Mouse (Mus musculus): Measurements from ENCODE around the gene Pou6f2. TPM values are rescaled to one million over a fixed set of nuclear protein-coding genes. Genes with fewer than 3 reads are reported as not detected.

Gene Pou6f2
- total RNA-seq, 1 experiment = 0.09 TPM

DNA sequence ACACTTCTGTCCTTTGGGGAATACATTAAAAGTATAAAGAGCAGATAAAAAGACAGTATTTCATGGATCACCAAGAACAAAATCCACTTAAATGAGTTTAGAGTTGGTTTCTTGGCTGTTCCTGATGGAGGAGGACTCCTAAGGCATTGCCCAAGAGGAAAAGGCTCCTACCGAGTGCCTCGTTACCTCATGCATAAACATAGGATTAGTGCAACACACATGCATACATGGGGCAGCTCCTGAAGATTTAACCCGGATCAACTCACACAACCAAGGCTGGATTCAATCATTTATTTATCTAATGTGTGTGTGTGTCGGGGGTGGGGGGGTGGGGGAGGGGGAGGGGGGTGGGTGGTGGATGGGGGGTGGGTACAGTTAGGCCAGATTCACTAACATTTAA lies 269.4 kb downstream of the Pou6f2 start:
- no peak overlapping the region for H3K9ac ChIP-seq (ENCODE audit: insufficient read depth, low read depth, low read length, poor library complexity, severe bottlenecking)
- no peaks in the 10 kb centered on the region for H3K9me3 ChIP-seq (ENCODE audit: control insufficient read depth, insufficient read depth, low read depth, low read length)
- in situ Hi-C loops (cut with MboI; ENCODE audit: low sequenced_read_pairs in 2 of 2, unreplicated experiment in 2 of 2) = no loop called here
- no peaks in the 10 kb centered on the region for H3K36me3 ChIP-seq (ENCODE audit: control insufficient read depth, insufficient read depth, low read length, poor library complexity, severe bottlenecking)
- H3K4me3 ChIP-seq (ENCODE audit: insufficient read depth in 1 of 2, low read depth in 1 of 2, low read length in 2 of 2, poor library complexity in 1 of 2, severe bottlenecking in 1 of 2) = no peak overlapping the region
- H3K4me1 ChIP-seq (ENCODE audit: control insufficient read depth in 2 of 2, insufficient read depth in 2 of 2, low read length in 2 of 2, poor library complexity in 1 of 2) = peaks cover 0 to 1% of the 10 kb centered on the region in 2 experiments; a peak in 1 of 4 replicates
- TF ChIP-seq HCFC1 (IDR thresholded peaks at IDR 0.05; ENCODE audit: borderline replicate concordance, insufficient read depth, low read length) = no peak
- no peak for TF ChIP-seq ZNF384 (IDR thresholded peaks at IDR 0.05; ENCODE audit: low read depth, low read length)
- TF ChIP-seq MAFK (IDR thresholded peaks at IDR 0.05; ENCODE audit: insufficient read depth, low read depth, low read length) = no peak
- H3K27ac ChIP-seq (ENCODE audit: insufficient read depth, low read depth, low read length, poor library complexity, severe bottlenecking) = no peak overlapping the region
- no peak for DNase-seq (ENCODE audit: low read depth, low spot score)

- no peak overlapping the region for H3K27ac ChIP-seq (ENCODE audit: insufficient read depth, low read depth, low read length, poor library complexity, severe bottlenecking)
- in situ Hi-C loops (cut with MboI; ENCODE audit: low sequenced_read_pairs in 2 of 2, unreplicated experiment in 2 of 2) = no loop called here
- no peak overlapping the region for H3K4me3 ChIP-seq (ENCODE audit: insufficient read depth in 1 of 2, low read depth in 1 of 2, low read length in 2 of 2, poor library complexity in 1 of 2, severe bottlenecking in 1 of 2)
- TF ChIP-seq MAFK (IDR thresholded peaks at IDR 0.05; ENCODE audit: insufficient read depth, low read depth, low read length) (no peak), ZC3H11A (IDR thresholded peaks at IDR 0.05; ENCODE audit: borderline replicate concordance, low read depth, low read length) (no peak), HCFC1 (IDR thresholded peaks at IDR 0.05; ENCODE audit: borderline replicate concordance, insufficient read depth, low read length) (no peak), ZNF384 (IDR thresholded peaks at IDR 0.05; ENCODE audit: low read depth, low read length) (no peak), CHD2 (IDR thresholded peaks at IDR 0.05; ENCODE audit: low read depth, low read length) (no peak)
- no peak overlapping the region for H3K9ac ChIP-seq (ENCODE audit: insufficient read depth, low read depth, low read length, poor library complexity, severe bottlenecking)
- H3K4me1 ChIP-seq (ENCODE audit: control insufficient read depth in 2 of 2, insufficient read depth in 2 of 2, low read length in 2 of 2, poor library complexity in 1 of 2) = peaks cover 0 to 1% of the 10 kb centered on the region in 2 experiments; a peak in 1 of 4 replicates
- H3K36me3 ChIP-seq (ENCODE audit: control insufficient read depth, insufficient read depth, low read length, poor library complexity, severe bottlenecking) = no peaks in the 10 kb centered on the region
- no peak for DNase-seq (ENCODE audit: low read depth, low spot score)
- no peaks in the 10 kb centered on the region for H3K9me3 ChIP-seq (ENCODE audit: control insufficient read depth, insufficient read depth, low read depth, low read length)
Observed at GRCm38 (mm10) chr13:18126111-18126510, 271.4 kb downstream of the Pou6f2 start.

DNA sequence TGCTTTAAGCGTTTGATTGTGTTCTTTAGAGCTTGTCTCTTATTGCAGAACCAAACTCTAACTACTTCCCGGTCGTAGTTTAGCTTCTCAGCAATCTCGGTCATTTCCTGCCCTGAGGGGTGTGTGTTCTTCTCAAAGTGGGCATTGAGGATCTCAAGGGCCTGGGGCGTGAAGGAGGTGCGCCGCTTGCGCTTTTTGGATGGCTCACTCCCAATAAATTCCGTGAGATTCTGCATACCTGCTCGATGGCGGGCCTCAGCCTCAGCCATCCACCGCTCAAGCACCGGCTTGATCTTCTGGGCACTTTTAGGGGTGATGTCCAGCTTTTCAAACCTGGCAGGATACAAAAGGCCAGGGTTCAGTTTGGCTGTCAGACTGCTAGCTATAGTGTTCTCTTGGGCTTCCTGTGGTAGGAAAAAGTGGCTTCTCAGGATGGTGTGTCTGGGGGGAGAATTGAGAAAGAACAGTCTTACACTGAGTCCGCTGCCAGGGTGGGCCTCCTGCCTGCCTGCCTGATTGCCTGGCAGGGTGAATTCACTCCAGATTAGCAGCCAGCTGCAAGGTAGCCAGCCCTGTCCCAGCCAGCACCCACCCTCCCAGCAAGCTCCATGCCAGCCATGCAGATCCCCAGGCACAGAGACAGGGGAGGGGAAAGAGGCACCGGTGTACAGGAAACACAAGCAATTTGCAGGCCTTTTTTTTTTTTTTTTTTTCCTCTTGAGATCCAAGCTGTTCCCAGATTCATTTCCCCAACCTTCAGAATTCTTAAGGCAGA lies 272.1 kb downstream of the Pou6f2 start:
- no peak overlapping the region for H3K27ac ChIP-seq (ENCODE audit: insufficient read depth, low read depth, low read length, poor library complexity, severe bottlenecking)
- H3K4me1 ChIP-seq (ENCODE audit: control insufficient read depth in 2 of 2, insufficient read depth in 2 of 2, low read length in 2 of 2, poor library complexity in 1 of 2) = peaks cover 0 to 1% of the 10 kb centered on the region in 2 experiments; a peak in 1 of 4 replicates
- H3K4me3 ChIP-seq (ENCODE audit: insufficient read depth in 1 of 2, low read depth in 1 of 2, low read length in 2 of 2, poor library complexity in 1 of 2, severe bottlenecking in 1 of 2) = no peak overlapping the region
- H3K9ac ChIP-seq (ENCODE audit: insufficient read depth, low read depth, low read length, poor library complexity, severe bottlenecking) = no peak overlapping the region
- H3K9me3 ChIP-seq (ENCODE audit: control insufficient read depth, insufficient read depth, low read depth, low read length) = no peaks in the 10 kb centered on the region
- H3K36me3 ChIP-seq (ENCODE audit: control insufficient read depth, insufficient read depth, low read length, poor library complexity, severe bottlenecking) = no peaks in the 10 kb centered on the region
- peak; percentile 30 for DNase-seq (ENCODE audit: low read depth, low spot score)
- TF ChIP-seq MAFK (IDR thresholded peaks at IDR 0.05; ENCODE audit: insufficient read depth, low read depth, low read length) (no peak), HCFC1 (IDR thresholded peaks at IDR 0.05; ENCODE audit: borderline replicate concordance, insufficient read depth, low read length) (no peak), ZC3H11A (IDR thresholded peaks at IDR 0.05; ENCODE audit: borderline replicate concordance, low read depth, low read length) (no peak), CHD2 (IDR thresholded peaks at IDR 0.05; ENCODE audit: low read depth, low read length) (no peak), ZNF384 (IDR thresholded peaks at IDR 0.05; ENCODE audit: low read depth, low read length) (no peak)
- in situ Hi-C loops (cut with MboI; ENCODE audit: low sequenced_read_pairs in 2 of 2, unreplicated experiment in 2 of 2) = no loop called here

DNA sequence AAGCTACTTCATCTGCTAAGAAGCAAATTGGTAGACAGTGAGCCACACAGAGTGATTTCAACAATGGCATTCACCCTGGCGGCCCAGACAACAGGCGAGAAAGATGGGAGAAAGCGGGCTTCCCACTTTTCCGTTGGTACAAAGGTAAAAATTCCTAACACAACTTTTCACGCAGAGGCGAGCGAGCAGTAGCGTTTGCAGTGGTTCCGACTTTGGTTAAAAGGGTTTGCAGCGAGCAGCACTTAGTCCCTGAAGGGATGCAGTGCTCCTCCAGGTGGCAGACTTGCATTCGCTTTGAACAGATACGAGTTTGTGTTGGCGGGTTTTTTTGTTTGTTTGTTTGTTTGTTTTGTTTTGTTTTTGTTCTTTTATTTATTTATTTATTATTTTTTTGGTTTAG lies 273.1 kb downstream of the Pou6f2 start:
- peaks cover 0 to 1% of the 10 kb centered on the region in 2 experiments; a peak in 1 of 4 replicates for H3K4me1 ChIP-seq (ENCODE audit: control insufficient read depth in 2 of 2, insufficient read depth in 2 of 2, low read length in 2 of 2, poor library complexity in 1 of 2)
- no peak for DNase-seq (ENCODE audit: low read depth, low spot score)
- TF ChIP-seq ZC3H11A (IDR thresholded peaks at IDR 0.05; ENCODE audit: borderline replicate concordance, low read depth, low read length) (peak; percentile 48; the same call in 1 of the 2 replicates), ZNF384 (IDR thresholded peaks at IDR 0.05; ENCODE audit: low read depth, low read length) (no peak)
- H3K9ac ChIP-seq (ENCODE audit: insufficient read depth, low read depth, low read length, poor library complexity, severe bottlenecking) = no peak overlapping the region
- no peaks in the 10 kb centered on the region for H3K36me3 ChIP-seq (ENCODE audit: control insufficient read depth, insufficient read depth, low read length, poor library complexity, severe bottlenecking)
- no peaks in the 10 kb centered on the region for H3K9me3 ChIP-seq (ENCODE audit: control insufficient read depth, insufficient read depth, low read depth, low read length)
- no peak overlapping the region for H3K27ac ChIP-seq (ENCODE audit: insufficient read depth, low read depth, low read length, poor library complexity, severe bottlenecking)
- in situ Hi-C loops (cut with MboI; ENCODE audit: low sequenced_read_pairs in 2 of 2, unreplicated experiment in 2 of 2) = no loop called here
- H3K4me3 ChIP-seq (ENCODE audit: insufficient read depth in 1 of 2, low read depth in 1 of 2, low read length in 2 of 2, poor library complexity in 1 of 2, severe bottlenecking in 1 of 2) = no peak overlapping the region

Data from ES-E14 (cell line).